Mouse (Mus musculus) ES-E14 (cell line): ENCODE data around the gene Ankrd9. TPM values are rescaled to one million over a fixed set of nuclear protein-coding genes. Genes with fewer than 3 reads are reported as not detected.

Experiments
- DNase-seq: peaks from one replicate; pipeline ENCODE4 v3.0.0-alpha.2; 2013; ENCODE audit warnings: low read depth, low spot score
- H3K27ac ChIP-seq: 2 replicates; pipeline ENCODE4 v1.5.1; 2012; ENCODE audit warnings: low read depth, mild to moderate bottlenecking, low read length, moderate library complexity, mixed read lengths; ENCODE audit not compliant: poor library complexity, insufficient read depth, severe bottlenecking
- H3K36me3 ChIP-seq: 2 replicates; pipeline ENCODE4 v1.6.1; 2012; ENCODE audit warnings: mild to moderate bottlenecking, low read length, moderate library complexity, mixed read lengths; ENCODE audit not compliant: control insufficient read depth, poor library complexity, insufficient read depth, severe bottlenecking
- H3K4me1 ChIP-seq, 2 experiments: fragments of 150-350 bp in 1 of 2; sonication (generic) in 1 of 2; 2 replicates each; pipeline ENCODE4 v1.6.1; 2012; ENCODE audit warnings: low read length in 2 of 2, mild to moderate bottlenecking in 1 of 2, mixed read lengths in 1 of 2; ENCODE audit not compliant: control insufficient read depth in 2 of 2, insufficient read depth in 2 of 2, poor library complexity in 1 of 2
- H3K4me3 ChIP-seq, 2 experiments: fragments of 150-350 bp in 1 of 2; sonication (generic) in 1 of 2; 2 replicates each; pipeline ENCODE4 v1.5.1; 2012; ENCODE audit warnings: low read length in 2 of 2, low read depth in 1 of 2, mild to moderate bottlenecking in 1 of 2, mixed read lengths in 1 of 2; ENCODE audit not compliant: insufficient read depth in 1 of 2, poor library complexity in 1 of 2, severe bottlenecking in 1 of 2
- H3K9ac ChIP-seq: 2 replicates; pipeline ENCODE4 v1.6.1; 2012; ENCODE audit warnings: low read depth, mild to moderate bottlenecking, low read length, mixed read lengths; ENCODE audit not compliant: poor library complexity, insufficient read depth, severe bottlenecking
- H3K9me3 ChIP-seq: fragments of 150-350 bp; sonication (generic); 2 replicates; pipeline ENCODE4 v1.6.1; 2012; ENCODE audit warnings: low read depth, mild to moderate bottlenecking, low read length; ENCODE audit not compliant: control insufficient read depth, insufficient read depth
- CHD2 ChIP-seq: IDR thresholded peaks from 2 replicates; pipeline ENCODE4 v1.6.1; 2014; ENCODE audit warnings: mild to moderate bottlenecking, low read depth, low read length, inconsistent platforms
- HCFC1 ChIP-seq: IDR thresholded peaks from 2 replicates; pipeline ENCODE4 v1.6.1; 2012; ENCODE audit warnings: low read length, inconsistent platforms, borderline replicate concordance; ENCODE audit not compliant: insufficient read depth
- MAFK ChIP-seq: IDR thresholded peaks from 2 replicates; pipeline ENCODE4 v1.6.1; 2014; ENCODE audit warnings: mild to moderate bottlenecking, low read depth, low read length, inconsistent platforms; ENCODE audit not compliant: insufficient read depth
- ZC3H11A ChIP-seq: IDR thresholded peaks from 2 replicates; pipeline ENCODE4 v1.6.1; 2012; ENCODE audit warnings: low read depth, mild to moderate bottlenecking, inconsistent platforms, low read length, borderline replicate concordance
- ZNF384 ChIP-seq: IDR thresholded peaks from 2 replicates; pipeline ENCODE4 v1.6.1; 2012; ENCODE audit warnings: low read depth, low read length, inconsistent platforms
- in situ Hi-C, 2 experiments: fragments of 600-800 bp; cut with MboI; formaldehyde crosslinking; loops; one replicate each; pipeline ENCODE4 v1.15.1; 2025; ENCODE audit warnings: low sequenced_read_pairs in 2 of 2, inconsistent platforms in 1 of 2; ENCODE audit not compliant: unreplicated experiment in 2 of 2
- total RNA-seq: library from RNA; depleted of rRNA; stranded (reverse); fragments of 300-350 nt; gene quantifications from 2 replicates; pipeline ENCODE4 v1.2.3, GENCODE M21; 2012

Ankrd9 gene
- total RNA-seq, 1 experiment: 12.4 TPM

DNA sequence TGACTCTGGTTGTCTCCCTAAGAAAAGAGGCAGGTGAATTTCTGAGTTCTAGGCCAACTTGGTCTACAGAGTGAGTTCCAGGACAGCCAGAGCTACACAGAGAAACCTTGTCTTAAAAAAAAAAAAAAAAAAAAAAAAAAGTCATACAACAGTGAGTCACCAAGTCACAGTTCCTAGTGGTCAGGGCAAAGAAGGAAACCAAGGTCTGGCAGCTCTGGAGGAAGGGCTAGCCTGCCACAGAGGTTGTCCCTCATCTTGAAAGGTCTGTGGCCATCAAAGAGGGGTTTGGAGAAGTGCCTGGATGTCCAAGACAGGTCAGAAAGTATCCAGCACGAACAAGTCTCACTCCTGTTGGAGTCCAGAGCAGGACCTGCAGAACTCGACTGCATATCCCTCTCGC lies 38.0 kb upstream of the Ankrd9 start:
- Histone ChIP-seq H3K4me3 (no peak overlapping the region), H3K4me1 (no peaks in the 10 kb centered on the region), H3K36me3 (no peaks in the 10 kb centered on the region), H3K27ac (no peak overlapping the region), H3K9me3 (no peaks in the 10 kb centered on the region), H3K9ac (no peak overlapping the region)
- TF ChIP-seq MAFK (no peak), CHD2 (no peak), HCFC1 (no peak), ZNF384 (no peak), ZC3H11A (no peak)
- in situ Hi-C loops: no loop called here
- DNase-seq: no peak

GRCm38 (mm10) chr12:111009615-111010257 lies 30.9 kb upstream of the Ankrd9 start:
- Histone ChIP-seq H3K4me3 (no peak overlapping the region), H3K4me1 (peaks cover 4 to 31% of the 10 kb centered on the region in 2 experiments; a peak in 3 of 4 replicates), H3K9ac (no peak overlapping the region), H3K9me3 (no peaks in the 10 kb centered on the region), H3K36me3 (no peaks in the 10 kb centered on the region), H3K27ac (no peak overlapping the region)
- no peak for DNase-seq
- TF ChIP-seq ZC3H11A (no peak), HCFC1 (no peak), MAFK (no peak), ZNF384 (no peak), CHD2 (no peak)
- in situ Hi-C loops: no loop called here

GRCm38 (mm10) chr12:111008500-111009490 lies 30.0 kb upstream of the Ankrd9 start:
- no peaks in the 10 kb centered on the region for H3K9me3 ChIP-seq
- no peak overlapping the region for H3K27ac ChIP-seq
- H3K36me3 ChIP-seq: no peaks in the 10 kb centered on the region
- 0 out of 4 replicates have a peak overlapping the region, but pooled peaks of 1 of the 2 experiments have one; percentile 1 for H3K4me3 ChIP-seq
- peaks cover 4 to 31% of the 10 kb centered on the region in 2 experiments; a peak in 3 of 4 replicates for H3K4me1 ChIP-seq
- no peak for DNase-seq
- H3K9ac ChIP-seq: no peak overlapping the region
- TF ChIP-seq HCFC1: no peak
- no peak for TF ChIP-seq MAFK
- in situ Hi-C loops: no loop called here

GRCm38 (mm10) chr12:111007134-111008103 lies 28.6 kb upstream of the Ankrd9 start:
- TF ChIP-seq ZC3H11A: no peak
- no peak for TF ChIP-seq ZNF384
- TF ChIP-seq CHD2: no peak
- TF ChIP-seq MAFK: no peak
- no peak for TF ChIP-seq HCFC1
- no peak overlapping the region; the same call in 1 of the 2 replicates for H3K9ac ChIP-seq
- H3K4me3 ChIP-seq: no peak overlapping the region
- no peak overlapping the region for H3K27ac ChIP-seq
- in situ Hi-C loops: no loop called here
- DNase-seq: no peak
- peaks cover 4 to 31% of the 10 kb centered on the region in 2 experiments; a peak in 3 of 4 replicates for H3K4me1 ChIP-seq
- H3K36me3 ChIP-seq: no peaks in the 10 kb centered on the region
- H3K9me3 ChIP-seq: no peaks in the 10 kb centered on the region
